Mouse (Mus musculus) heart, embryonic 16.5 days (tissue): ENCODE measurements around the gene Prkca. TPM values are rescaled to one million over a fixed set of nuclear protein-coding genes. Genes with fewer than 3 reads are reported as not detected.
A peak's percentile ranks its signal among the peaks of the same experiment; 100 is the strongest.

ENCODE experiments used
- ATAC-seq: fragments of 200-750 bp; cut with Nextera tagmentation; replicated peaks from 2 replicates; pipeline ENCODE4 v1.8.0; 2017; ENCODE audit warnings: moderate number of reproducible peaks; ENCODE audit not compliant: insufficient read depth, low FRiP score; ENCODE audit errors: extremely low read depth
- H3K27ac ChIP-seq: fragments of 300-500 bp; sonication (generic); 2 replicates; pipeline ENCODE4 v1.5.1; 2014; ENCODE audit warnings: mild to moderate bottlenecking, low read length, control low read depth, moderate library complexity
- H3K27me3 ChIP-seq: fragments of 300-500 bp; sonication (generic); 2 replicates; pipeline ENCODE4 v1.6.1; 2014; ENCODE audit warnings: low read length, mixed read lengths; ENCODE audit not compliant: control insufficient read depth, insufficient read depth
- H3K36me3 ChIP-seq: fragments of 300-500 bp; sonication (generic); 2 replicates; pipeline ENCODE4 v1.6.1; 2014; ENCODE audit not compliant: control insufficient read depth, insufficient read depth
- H3K4me1 ChIP-seq: fragments of 300-500 bp; sonication (generic); 2 replicates; pipeline ENCODE4 v1.6.1; 2014; ENCODE audit warnings: low read length, mixed read lengths; ENCODE audit not compliant: control insufficient read depth, insufficient read depth
- H3K4me2 ChIP-seq: fragments of 300-500 bp; sonication (generic); 2 replicates; pipeline ENCODE4 v1.6.1; 2014; ENCODE audit warnings: low read depth, mild to moderate bottlenecking, control low read depth, low read length
- H3K4me3 ChIP-seq: fragments of 300-500 bp; sonication (generic); 2 replicates; pipeline ENCODE4 v1.5.1; 2014; ENCODE audit warnings: mild to moderate bottlenecking, control low read depth, low read length
- H3K9ac ChIP-seq: fragments of 300-500 bp; sonication (generic); 2 replicates; pipeline ENCODE4 v1.6.1; 2014; ENCODE audit warnings: low read length, control low read depth
- H3K9me3 ChIP-seq: fragments of 300-500 bp; sonication (generic); replicated peaks from 2 replicates; pipeline ENCODE4 v1.6.1; 2016; ENCODE audit warnings: low read length; ENCODE audit not compliant: control insufficient read depth
- WGBS: fragments of 180-500 bp; shearing (Covaris S2); extraction: QIAGEN DNeasy Blood & Tissue Kit; methylation state at CpG from one replicate; pipeline ENCODE4 v1.1.7; 2014; 5-methylcytosine and 5-hydroxymethylcytosine counted together
- polyA plus RNA-seq: library from polyadenylated mRNA; unstranded; fragments of >200 nt; fragmentation: Nextera tagmentation; extraction: Ambion mirVana; gene quantifications from 2 replicates; pipeline ENCODE4 v1.2.1, GENCODE M21; 2015

Prkca gene
- polyA plus RNA-seq, 1 experiment from 2014 or later, result 14.4 TPM

DNA sequence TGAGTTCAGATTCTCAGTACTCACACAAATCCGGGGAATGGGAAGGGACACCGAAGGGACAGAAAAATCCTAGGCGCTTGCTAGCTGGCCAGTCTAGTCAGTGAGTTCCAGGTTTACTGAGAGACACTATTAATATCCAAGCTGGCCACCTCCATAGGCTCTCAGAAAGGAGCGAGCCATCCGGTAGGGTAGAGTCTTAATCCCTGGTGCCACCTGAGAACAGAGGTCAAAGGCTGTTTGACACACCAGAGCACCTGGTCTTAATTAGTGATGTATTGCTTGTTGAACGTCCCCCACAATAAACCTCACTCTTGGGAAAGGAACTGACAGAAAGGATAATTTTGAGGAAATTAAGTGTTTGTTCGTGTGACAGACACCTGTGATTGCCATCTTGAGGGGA is 133.0 kb downstream of the Prkca start:
- no peak for ATAC-seq
- Histone ChIP-seq H3K4me1 (peaks cover 23% of the 10 kb centered on the region), H3K27me3 (no peaks in the 10 kb centered on the region), H3K4me2 (no peak overlapping the region), H3K9ac (no peak overlapping the region), H3K9me3 (no peaks in the 10 kb centered on the region; the same call in 1 of the 2 replicates), H3K36me3 (no peaks in the 10 kb centered on the region), H3K4me3 (no peak overlapping the region), H3K27ac (no peak overlapping the region)
- WGBS, result 92% methylated on average over 7 of the region's 7 CpGs

- no peak overlapping the region for H3K27ac ChIP-seq
- 93% methylated on average over 2 of the region's 2 CpGs for WGBS
- H3K4me2 ChIP-seq, result no peak overlapping the region
- peaks cover 22% of the 10 kb centered on the region for H3K4me1 ChIP-seq
- H3K9ac ChIP-seq, result no peak overlapping the region
- H3K27me3 ChIP-seq, result no peaks in the 10 kb centered on the region
- H3K36me3 ChIP-seq, result no peaks in the 10 kb centered on the region
- H3K4me3 ChIP-seq, result no peak overlapping the region
- ATAC-seq, result no peak
- H3K9me3 ChIP-seq, result no peaks in the 10 kb centered on the region
Measured at GRCm38 (mm10) chr11:108206602-108207001, 137.1 kb downstream of the Prkca start.

DNA sequence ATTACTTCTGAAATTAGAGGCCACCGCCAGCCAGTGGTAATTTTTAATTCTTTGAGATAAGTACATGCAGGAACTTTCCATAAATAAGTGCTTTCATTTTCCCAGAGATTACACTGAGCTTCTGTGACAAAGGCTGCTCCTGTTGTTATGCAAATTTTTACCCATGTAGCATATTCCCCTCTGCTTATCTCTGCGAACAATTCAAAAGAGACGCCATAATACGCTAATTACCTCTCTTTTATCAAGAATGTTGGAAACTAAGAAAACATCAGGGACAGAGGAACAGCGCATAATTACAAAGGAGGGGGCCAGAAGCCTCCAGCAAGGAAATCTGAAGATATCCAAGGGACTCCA is 138.9 kb downstream of the Prkca start:
- Histone ChIP-seq H3K27ac (peak overlapping the region; percentile 38; the same call in 1 of the 2 replicates), H3K4me2 (no peak overlapping the region), H3K9me3 (no peaks in the 10 kb centered on the region), H3K9ac (no peak overlapping the region), H3K36me3 (no peaks in the 10 kb centered on the region), H3K4me1 (peaks cover 22% of the 10 kb centered on the region), H3K27me3 (no peaks in the 10 kb centered on the region), H3K4me3 (no peak overlapping the region)
- WGBS, result 49% methylated on average over 5 of the region's 5 CpGs
- no peak for ATAC-seq

GRCm38 (mm10) chr11:108204202-108204894 is 139.4 kb downstream of the Prkca start:
- no peaks in the 10 kb centered on the region for H3K9me3 ChIP-seq
- peaks cover 22% of the 10 kb centered on the region for H3K4me1 ChIP-seq
- no peak overlapping the region for H3K4me2 ChIP-seq
- no peaks in the 10 kb centered on the region for H3K36me3 ChIP-seq
- 61% methylated on average over 7 of the region's 7 CpGs for WGBS
- peak overlapping the region; percentile 13; the same call in 1 of the 2 replicates for H3K27ac ChIP-seq
- no peaks in the 10 kb centered on the region for H3K27me3 ChIP-seq
- no peak overlapping the region for H3K4me3 ChIP-seq
- no peak overlapping the region for H3K9ac ChIP-seq
- ATAC-seq, result no peak

- H3K9ac ChIP-seq, result no peak overlapping the region
- H3K4me2 ChIP-seq, result no peak overlapping the region
- H3K27me3 ChIP-seq, result no peaks in the 10 kb centered on the region
- 96% methylated on average over 7 of the region's 7 CpGs for WGBS
- no peak overlapping the region for H3K4me3 ChIP-seq
- no peak for ATAC-seq
- no peaks in the 10 kb centered on the region for H3K9me3 ChIP-seq
- H3K27ac ChIP-seq, result no peak overlapping the region
- no peaks in the 10 kb centered on the region for H3K36me3 ChIP-seq
- H3K4me1 ChIP-seq, result peaks cover 24% of the 10 kb centered on the region
Measured at GRCm38 (mm10) chr11:108202835-108203234, 140.9 kb downstream of the Prkca start.

DNA sequence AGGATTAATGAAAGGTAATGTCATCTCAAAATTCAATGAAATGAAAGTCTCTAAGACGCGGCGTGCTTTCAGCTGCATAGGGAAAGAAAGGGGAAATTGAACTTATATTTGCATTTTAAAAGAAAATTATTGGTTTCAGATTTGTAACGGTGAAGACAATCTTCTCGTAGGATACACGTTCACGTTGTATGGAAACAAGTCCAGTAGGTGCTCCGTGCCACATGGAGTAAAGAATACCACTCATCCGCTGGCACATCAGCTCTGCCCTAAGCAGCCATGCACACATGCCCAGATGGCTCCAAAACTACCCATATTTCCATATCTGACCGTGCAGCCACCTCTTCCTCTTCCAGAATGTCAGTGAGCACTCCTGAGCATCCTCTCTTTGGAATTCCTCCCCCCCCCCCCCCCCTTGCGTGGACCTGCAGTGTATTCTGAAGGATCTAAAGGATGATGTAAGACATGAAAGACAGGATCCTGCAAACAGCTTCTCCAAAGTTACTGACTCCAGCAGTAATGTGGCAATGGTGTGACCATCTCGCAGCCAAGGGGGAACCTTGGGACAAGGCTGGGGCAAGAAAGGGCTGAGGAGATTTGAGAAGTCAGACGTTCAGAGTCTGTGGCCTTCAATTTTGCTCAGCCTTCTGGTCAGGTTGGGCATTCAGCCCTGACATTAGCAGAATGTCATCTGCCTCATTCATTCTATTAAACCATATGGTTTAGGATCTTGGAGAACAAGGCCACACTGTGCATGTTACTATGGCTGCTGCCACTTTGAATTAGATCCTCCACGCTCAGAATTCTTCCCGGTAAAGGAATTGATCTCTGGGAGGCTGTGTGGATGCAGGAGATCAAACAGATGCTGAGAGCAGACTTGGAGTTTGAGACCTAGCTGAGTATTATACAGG is 142.8 kb downstream of the Prkca start:
- Histone ChIP-seq H3K9me3 (no peaks in the 10 kb centered on the region), H3K4me3 (no peak overlapping the region), H3K4me2 (no peak overlapping the region), H3K9ac (no peak overlapping the region), H3K4me1 (peaks cover 26% of the 10 kb centered on the region), H3K27me3 (no peaks in the 10 kb centered on the region), H3K36me3 (no peaks in the 10 kb centered on the region), H3K27ac (no peak overlapping the region)
- no peak for ATAC-seq
- WGBS, result 92% methylated on average over 15 of the region's 15 CpGs

DNA sequence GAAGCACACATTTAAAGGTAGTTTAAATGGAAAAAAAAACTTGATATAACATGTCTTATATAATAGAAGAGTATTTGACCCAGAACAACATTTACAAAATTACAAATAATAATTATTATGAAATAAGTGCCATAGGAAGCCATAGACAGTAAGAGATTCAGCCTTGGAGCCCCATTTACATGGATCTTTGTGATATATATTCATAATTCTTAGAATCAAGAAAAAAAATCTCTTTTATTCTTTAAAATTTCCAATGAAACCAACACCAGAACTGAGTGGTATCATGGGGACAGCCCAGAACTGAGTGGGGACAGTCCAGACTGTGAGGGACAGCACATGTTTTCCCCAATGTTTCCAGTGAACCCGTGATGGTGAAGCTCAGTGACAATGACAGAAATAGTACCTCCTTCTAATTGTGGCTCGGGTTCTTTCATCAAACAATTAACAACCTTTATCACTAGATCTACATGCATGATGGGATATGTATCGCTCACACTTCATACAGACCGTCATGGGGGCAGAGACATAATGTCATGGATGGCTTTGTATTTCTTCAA is 144.2 kb downstream of the Prkca start:
- Histone ChIP-seq H3K36me3 (no peaks in the 10 kb centered on the region), H3K9me3 (no peaks in the 10 kb centered on the region), H3K4me2 (no peak overlapping the region), H3K9ac (no peak overlapping the region), H3K4me1 (peaks cover 20% of the 10 kb centered on the region), H3K27ac (no peak overlapping the region), H3K4me3 (no peak overlapping the region), H3K27me3 (no peaks in the 10 kb centered on the region)
- 91% methylated on average over 4 of the region's 4 CpGs for whole genome bisulfite sequencing
- ATAC-seq, result no peak

DNA sequence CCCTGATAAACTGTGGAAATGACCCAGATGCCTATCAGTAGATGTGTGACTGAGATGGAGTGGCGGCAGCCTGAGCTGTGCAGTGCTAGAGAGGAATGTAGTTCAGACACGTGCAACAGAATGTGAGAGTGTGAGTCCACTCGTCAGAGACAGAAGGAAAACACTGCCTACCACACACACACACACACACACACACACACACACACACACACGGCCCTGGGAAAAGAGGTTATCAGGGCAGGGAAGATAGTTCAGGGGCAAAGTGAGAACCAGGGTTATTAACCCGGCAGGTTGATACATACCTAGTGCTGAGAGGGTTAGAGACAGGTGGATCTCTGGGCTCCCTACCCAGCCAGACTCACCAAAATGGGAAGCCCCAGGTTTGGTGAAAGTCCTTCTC is 145.1 kb downstream of the Prkca start:
- no peaks in the 10 kb centered on the region for H3K9me3 ChIP-seq
- H3K27me3 ChIP-seq, result no peaks in the 10 kb centered on the region
- H3K27ac ChIP-seq, result no peak overlapping the region
- H3K4me2 ChIP-seq, result no peak overlapping the region
- H3K36me3 ChIP-seq, result no peaks in the 10 kb centered on the region
- no peak overlapping the region for H3K4me3 ChIP-seq
- no peak for ATAC-seq
- peaks cover 14% of the 10 kb centered on the region for H3K4me1 ChIP-seq
- H3K9ac ChIP-seq, result no peak overlapping the region
- WGBS, result 35% methylated on average over 5 of the region's 5 CpGs
